Mouse (Mus musculus) CD4-positive helper T cell, adult 2 months (primary cell): Measurements from ENCODE around the gene Iqce.
A peak's percentile ranks its signal among the peaks of the same experiment; 100 is the strongest.

Experiments
- DNase-seq: peaks from one replicate; pipeline ENCODE4 v3.0.0-alpha.2; 2012; ENCODE audit warnings: low read depth, missing footprints, low spot score

The Iqce gene

GRCm38 (mm10) chr5:140702103-140702513 is at the start of gene Iqce:
TSS of gene Iqce (minus strand) at chr5:140702378.
- DNase-seq = peak; percentile 95

DNA sequence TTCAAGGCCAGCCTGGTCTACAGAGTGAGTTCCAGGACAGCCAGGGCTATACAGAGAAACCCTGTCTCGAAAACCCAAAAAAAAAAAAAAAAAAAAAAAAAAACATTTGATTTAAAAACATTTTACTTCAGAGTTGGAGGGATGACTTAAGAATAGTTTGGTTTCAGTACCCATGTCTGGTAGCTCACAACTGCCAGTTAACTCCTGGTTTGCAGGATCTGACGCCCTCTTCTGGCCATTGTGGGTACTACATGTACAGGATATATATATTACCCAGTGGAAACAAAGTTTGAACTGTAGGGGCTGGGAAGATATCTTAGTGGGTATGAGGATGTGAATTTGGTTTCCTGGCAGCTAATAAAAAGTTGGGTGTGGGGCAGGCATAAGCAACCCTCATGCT is 48.7 kb upstream of the Iqce start:
- peak; percentile 46 for DNase-seq

DNA sequence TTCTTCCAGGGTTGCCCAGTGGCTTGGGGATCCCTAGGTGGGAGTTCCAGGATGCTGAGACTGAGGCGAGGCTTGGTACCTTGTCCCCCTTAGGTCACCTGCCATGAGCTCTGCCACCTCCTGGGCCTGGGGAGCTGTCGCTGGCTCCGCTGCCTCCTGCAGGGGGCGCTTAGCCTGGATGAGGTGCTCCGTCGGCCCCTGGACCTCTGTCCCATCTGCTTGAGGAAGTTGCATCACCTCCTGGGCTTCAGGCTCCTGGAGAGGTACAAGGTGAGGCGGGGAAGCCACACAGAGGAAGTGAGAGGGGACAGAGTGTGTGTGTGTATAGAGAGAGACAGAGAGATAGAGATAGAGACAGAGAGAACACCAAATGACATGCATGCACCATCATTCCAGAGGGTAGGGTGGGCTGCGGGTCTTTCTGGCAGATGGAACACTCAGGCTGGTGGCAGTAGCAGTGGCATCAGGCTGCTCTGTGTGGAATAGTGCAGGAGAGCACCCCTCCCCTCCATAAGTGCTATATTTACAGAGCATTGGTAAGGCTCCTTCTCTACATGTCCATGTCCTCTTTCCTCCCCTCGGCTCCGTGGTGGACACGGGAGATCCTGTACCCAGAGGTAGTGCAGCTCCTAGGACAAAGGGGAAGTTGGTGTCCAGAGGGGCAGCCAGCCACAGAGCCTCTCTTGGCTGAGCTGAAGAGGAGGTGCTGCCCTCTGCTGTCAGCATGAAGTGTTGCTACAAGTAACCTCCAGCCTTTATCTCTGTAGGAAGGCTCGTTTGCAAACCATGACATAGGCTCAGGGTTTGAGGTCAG is 47.1 kb upstream of the Iqce start:
- peak; percentile 67 for DNase-seq

- DNase-seq = no peak
These were observed 46.2 kb upstream of the Iqce start for GRCm38 (mm10) chr5:140748425-140748824.

DNA sequence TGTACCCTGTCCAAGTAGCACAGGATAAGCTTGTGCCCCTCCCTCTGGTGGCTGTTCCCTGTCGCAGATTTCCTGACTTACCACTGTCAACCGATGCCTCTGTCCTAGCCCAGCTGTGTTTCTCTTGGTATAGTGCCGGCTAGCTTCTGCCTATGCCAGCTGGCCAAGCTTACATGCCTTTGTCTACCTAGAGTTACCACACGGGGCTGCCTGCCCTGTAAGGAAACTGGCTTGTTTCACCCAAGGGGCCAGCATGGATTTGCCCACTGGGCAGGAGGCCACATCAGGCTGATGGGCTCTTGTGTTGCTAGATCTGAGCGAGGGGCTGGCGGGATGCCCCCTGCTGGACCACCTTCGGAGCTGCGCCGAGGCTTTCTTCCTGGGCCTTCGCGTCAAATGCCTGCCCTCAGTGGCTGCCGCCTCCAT is 41.5 kb upstream of the Iqce start:
- no peak for DNase-seq

GRCm38 (mm10) chr5:140741877-140742276 is 39.7 kb upstream of the Iqce start:
- DNase-seq = peak; percentile 45

- no peak for DNase-seq
These were observed 38.9 kb upstream of the Iqce start for GRCm38 (mm10) chr5:140741040-140741439.

DNA sequence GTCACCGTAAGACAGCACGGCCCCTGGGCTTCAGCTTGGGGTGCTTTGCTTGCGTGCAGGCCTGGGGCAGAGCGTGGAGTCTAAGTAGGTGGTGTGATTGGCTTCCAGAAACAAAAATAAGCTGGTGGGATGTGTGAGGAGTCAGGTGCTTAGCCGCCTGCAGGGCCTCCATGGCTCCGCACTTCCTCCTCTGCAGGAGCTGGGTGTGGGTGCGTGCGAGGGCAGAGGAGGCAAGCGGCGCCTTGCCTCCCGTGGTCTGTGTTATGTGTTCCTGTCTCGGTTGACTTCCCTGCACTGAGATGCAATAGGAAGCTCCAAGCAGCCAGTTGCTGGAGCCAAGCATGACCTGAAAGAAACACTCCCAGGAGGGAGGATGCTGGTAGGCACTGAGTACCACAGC is 37.6 kb upstream of the Iqce start:
- no peak for DNase-seq

DNA sequence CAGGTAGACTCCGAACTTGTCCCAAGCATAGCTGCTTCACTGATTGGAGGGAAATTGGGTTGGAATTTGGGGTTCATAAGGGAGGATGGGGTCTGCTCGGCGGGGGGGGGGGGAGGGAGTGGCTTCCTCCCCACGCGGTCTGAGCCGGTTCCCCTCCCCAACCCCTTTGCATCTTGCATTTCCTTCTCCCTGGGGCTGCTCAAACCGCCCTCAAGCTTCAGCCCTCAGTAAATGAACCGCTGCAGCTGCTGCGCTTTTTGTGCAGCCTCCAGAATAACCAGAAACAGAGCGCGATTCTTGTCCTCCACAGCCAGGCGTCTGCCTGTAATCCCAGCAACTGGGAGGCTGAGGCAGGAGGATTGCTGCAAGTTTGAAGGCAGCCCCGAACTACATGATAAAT is 34.0 kb upstream of the Iqce start:
- peak; percentile 35 for DNase-seq

- DNase-seq = peak; percentile 78
These were observed 33.1 kb upstream of the Iqce start for GRCm38 (mm10) chr5:140735297-140735696.

DNA sequence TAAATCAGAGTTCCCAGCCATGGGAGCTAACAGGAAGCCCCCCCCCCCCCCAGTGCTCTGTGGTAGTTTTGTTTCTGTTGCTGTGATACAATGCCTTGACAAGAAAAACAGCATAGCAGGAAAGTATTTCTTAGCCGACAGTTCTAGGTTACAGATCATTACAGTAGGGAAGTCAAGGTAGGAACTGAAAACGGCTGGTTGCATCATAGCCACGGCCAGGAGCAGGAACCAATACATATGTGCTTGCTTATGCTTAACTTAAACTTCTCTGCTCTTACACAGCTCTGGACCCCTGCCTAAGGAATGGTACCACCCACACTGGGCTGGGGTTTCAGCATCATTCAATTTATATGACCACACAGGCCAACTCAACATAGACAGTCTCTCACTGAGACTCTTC is 31.2 kb upstream of the Iqce start:
- DNase-seq = peak; percentile 54

DNA sequence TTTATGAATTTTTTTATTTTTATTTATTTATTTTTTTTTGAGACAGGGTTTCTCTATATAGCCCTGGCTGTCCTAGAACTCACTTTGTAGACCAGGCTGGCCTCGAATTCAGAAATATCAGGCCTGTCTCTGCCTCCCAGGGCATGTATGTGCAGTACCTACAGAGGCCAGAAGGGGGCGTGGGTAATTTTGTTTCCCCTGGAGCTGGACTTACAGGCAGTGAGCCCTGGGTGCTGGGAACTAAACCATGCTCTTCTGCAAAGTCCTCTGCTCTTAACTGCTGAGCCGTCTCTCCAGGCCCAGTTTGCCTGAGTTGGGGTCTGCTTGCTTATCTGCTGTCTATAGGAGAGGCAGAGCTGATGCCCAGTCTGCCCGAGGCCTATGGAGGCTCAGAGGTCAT is 30.0 kb upstream of the Iqce start:
- DNase-seq = peak; percentile 35

DNA sequence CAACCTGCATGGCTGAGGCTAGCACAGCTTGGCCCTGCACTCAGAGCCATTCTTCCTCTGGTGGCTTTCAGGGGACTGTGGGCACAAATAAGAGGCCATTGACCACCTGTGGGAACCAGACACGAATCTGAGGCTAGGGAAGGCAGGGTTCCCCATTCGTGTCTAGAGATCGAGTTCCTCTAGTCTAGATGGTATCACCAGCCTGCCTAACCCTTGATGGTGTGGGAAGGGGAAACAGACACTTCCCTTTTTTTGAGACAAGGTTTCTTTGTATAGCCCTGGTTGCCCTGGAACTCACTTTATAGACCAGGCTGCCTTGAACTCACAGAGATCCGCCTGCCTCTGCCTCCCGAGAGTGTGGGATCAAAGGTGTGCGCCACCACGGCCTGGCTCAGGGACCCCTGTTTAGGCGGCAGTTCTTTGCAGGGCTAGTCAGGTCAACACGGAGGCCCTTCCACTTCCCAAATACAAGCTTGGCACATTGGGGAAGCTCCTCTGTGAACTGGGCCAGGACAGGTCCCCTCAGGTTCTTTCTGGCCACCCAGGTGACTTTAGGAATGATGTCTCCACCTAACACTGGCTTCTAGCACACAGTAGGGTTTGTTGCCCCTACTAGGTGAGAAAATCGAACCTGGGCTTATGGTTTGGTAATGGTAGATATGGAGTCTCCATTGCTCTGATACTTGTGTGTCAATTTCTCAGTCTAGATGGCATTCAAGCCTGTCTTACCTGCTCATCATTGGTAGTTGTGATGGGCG is 29.0 kb upstream of the Iqce start:
- DNase-seq = no peak

- DNase-seq = no peak
These were observed 25.0 kb upstream of the Iqce start for GRCm38 (mm10) chr5:140726946-140727740.

- no peak for DNase-seq
These were observed 24.1 kb upstream of the Iqce start for GRCm38 (mm10) chr5:140726062-140726839.

GRCm38 (mm10) chr5:140723822-140724221 is 21.6 kb upstream of the Iqce start, which contains the start of gene Amz1:
TSS of gene Amz1 (plus strand) at chr5:140724127.
- no peak for DNase-seq

- DNase-seq = no peak
These were observed 19.9 kb upstream of the Iqce start for GRCm38 (mm10) chr5:140722121-140722520.

DNA sequence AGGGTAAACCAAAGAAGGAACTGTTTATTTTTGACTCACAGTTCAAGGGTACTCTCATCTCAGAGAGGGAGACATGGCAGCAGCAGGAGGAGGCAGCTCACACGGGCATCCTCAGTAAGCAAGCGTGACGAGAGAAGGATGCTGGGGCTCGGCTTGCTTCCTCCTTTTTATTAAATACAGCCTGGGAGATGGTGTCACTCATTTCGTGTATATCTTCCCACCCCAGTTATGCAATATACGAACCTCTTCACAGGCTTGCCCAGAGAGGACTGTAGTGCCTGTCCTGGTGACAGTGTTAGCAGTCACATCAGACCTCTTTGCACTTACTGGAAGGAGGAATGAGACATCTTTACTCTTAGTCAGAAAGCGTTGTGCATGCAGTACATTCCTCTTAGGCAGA is 18.6 kb upstream of the Iqce start:
- no peak for DNase-seq

DNA sequence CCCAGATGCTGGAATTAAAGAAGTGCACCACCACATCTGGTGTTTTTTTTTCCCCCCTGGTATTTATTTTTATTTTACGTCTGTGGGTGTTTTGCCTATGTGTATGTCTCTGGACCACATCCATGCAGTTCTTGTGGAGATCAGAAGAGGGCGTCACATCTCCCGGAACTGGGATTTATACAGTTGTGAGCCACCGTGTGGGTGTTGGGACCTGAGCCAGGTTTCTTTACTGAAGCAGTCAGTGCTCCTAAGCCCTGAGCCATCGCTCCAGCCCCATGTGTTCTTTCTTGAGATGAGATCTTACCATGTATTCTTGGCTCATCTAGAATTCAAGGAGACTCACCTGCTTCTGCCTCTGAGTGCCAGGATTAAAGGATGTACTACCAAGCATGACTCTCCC is 8.9 kb upstream of the Iqce start:
- DNase-seq = no peak

GRCm38 (mm10) chr5:140710315-140710714 is 8.1 kb upstream of the Iqce start:
- no peak for DNase-seq

DNA sequence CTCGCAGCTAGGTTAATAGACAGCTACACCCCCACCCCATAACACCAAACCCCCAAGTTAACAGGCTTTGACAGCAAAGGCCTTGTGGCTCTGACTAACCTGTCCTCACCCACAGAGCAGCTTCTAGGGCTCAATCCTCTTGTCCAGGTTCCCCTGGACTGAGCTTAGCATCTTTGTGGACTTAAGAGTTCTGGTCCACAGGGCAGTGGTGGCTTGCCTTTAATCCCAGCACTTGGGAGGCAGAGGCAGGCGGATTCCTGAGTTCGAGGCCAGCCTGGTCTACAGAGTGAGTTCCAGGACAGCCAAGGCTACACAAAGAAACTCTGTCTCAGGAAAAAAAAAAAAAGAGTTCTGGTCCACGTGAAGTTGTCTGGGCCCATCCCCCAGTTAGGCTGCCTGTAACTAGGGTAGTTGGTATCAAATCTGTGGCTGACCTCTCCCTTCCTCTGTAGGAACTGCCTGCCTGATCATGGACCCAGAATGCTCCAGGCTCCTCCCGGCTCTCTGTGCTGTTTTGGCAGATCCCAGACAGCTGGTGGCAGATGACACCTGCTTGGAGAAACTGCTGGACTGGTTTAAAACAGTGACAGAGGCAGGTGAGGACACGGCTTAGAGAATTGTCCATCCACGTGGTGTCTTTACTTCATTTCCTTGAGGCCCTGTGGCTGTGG is 3.5 kb upstream of the Iqce start:
- DNase-seq = no peak
